8 mouse cellular contexts compared by ENCODE assay signal in genomic region chr13:50829879-50830550, GRCm38 (mm10).
DNase-seq lines count a peak whose midpoint lies in the region; ATAC-seq and TF ChIP-seq lines count a peak whose summit lies in the region.
"Not testable (repeated sequence)": the region's sequence is repeated elsewhere in the genome, so short reads cannot be mapped to it uniquely, and the experiment has no call there.

No protein-coding gene starts in this region.

- not testable (repeated sequence) for H3K4me1 ChIP-seq in CH12.LX (ENCODE audit: control insufficient read depth in 1 of 2, insufficient read depth in 2 of 2); hindbrain, postnatal 0 days (ENCODE audit: insufficient read depth, low read length); neural tube, embryonic 14.5 days (ENCODE audit: control insufficient read depth, insufficient read depth, low read length)

- H3K27me3 ChIP-seq in CH12.LX (replicated peaks); hindbrain, postnatal 0 days (ENCODE audit: insufficient read depth, low read length); neural tube, embryonic 14.5 days (ENCODE audit: control insufficient read depth, insufficient read depth, low read length): not testable (repeated sequence)

- in situ Hi-C loops in CH12.LX (cut with MboI; ENCODE audit: low pct_ligation_motif_present, low pct_unique_long_range_greater_than_20kb, low sequenced_read_pairs): not testable (repeated sequence)

- not testable (repeated sequence) for H3K4me2 ChIP-seq in CH12.LX (ENCODE audit: insufficient read depth, low read depth, poor library complexity, severe bottlenecking); hindbrain, postnatal 0 days (ENCODE audit: low read depth, low read length); neural tube, embryonic 14.5 days (ENCODE audit: low read depth, low read length)

- not testable (repeated sequence) for TF ChIP-seq POLR2A in CH12.LX (IDR thresholded peaks at IDR 0.05; ENCODE audit: low read depth, low read length)

- TF ChIP-seq RAD21 in CH12.LX (IDR thresholded peaks at IDR 0.05; ENCODE audit: low read depth, low read length): peak; percentile 51

- not testable (repeated sequence) for H3K36me3 ChIP-seq in CH12.LX (replicated peaks in 1 of 2; ENCODE audit: control insufficient read depth in 1 of 2, insufficient read depth in 1 of 2, low read length in 1 of 2); hindbrain, postnatal 0 days (ENCODE audit: insufficient read depth, low read length); neural tube, embryonic 14.5 days (ENCODE audit: control insufficient read depth, insufficient read depth, low read length)

- H3K9ac ChIP-seq in CH12.LX (ENCODE audit: insufficient read depth, low read depth); hindbrain, postnatal 0 days (replicated peaks; ENCODE audit: low read length); neural tube, embryonic 14.5 days (replicated peaks; ENCODE audit: low read depth, low read length): not testable (repeated sequence)

- not testable (repeated sequence) for DNase-seq in CH12.LX (ENCODE audit: extremely low read depth)
- peak; percentile 37 for DNase-seq in brain, adult 2 months (ENCODE audit: low read depth, low spot score)
- peak; percentile 4 for DNase-seq in embryo, embryonic 11.5 days (ENCODE audit: low read depth, low spot score)
- peak; percentile 55 for DNase-seq in hindbrain, postnatal 0 days (ENCODE audit: low spot score)
- DNase-seq in layer of hippocampus, adult 2 months (ENCODE audit: low spot score in 2 of 2): peak in 1 of 2 experiments; percentile 7

- H3K79me2 ChIP-seq in CH12.LX (replicated peaks; ENCODE audit: control insufficient read depth, extremely low read depth, insufficient read depth, poor library complexity, severe bottlenecking): not testable (repeated sequence)

- dilution Hi-C loops in CH12.LX (cut with MboI; ENCODE audit: extremely low pct_ligation_motif_present, extremely low pct_unique_long_range_greater_than_20kb, low sequenced_read_pairs): not testable (repeated sequence)

- peak; percentile 89 for ATAC-seq in frontal cortex, adult (ENCODE audit: low TSS enrichment)
- ATAC-seq in hindbrain, postnatal 0 days: peak; percentile 78
- 0 out of 2 replicates have a peak, but pooled peaks have one; percentile 57 for ATAC-seq in megakaryocyte-erythroid progenitor cell, adult 5-6 weeks (replicated peaks; ENCODE audit: low FRiP score, low TSS enrichment, poor library complexity, severe bottlenecking)
- ATAC-seq in neural tube, embryonic 14.5 days (ENCODE audit: low read depth): peak; percentile 92

- H3K4me3 ChIP-seq in CH12.LX (replicated peaks in 1 of 3; ENCODE audit: low read depth in 2 of 3, low read length in 2 of 3, poor library complexity in 1 of 3); hindbrain, postnatal 0 days (ENCODE audit: low read length); layer of hippocampus, adult 2 months; neural tube, embryonic 14.5 days (ENCODE audit: low read depth, low read length): not testable (repeated sequence)

- TF ChIP-seq EP300 in CH12.LX (IDR thresholded peaks at IDR 0.05; ENCODE audit: low read length): not testable (repeated sequence)

- TF ChIP-seq CTCF in CH12.LX (conservative IDR thresholded peaks at IDR 0.05 in 1 of 2, IDR thresholded peaks at IDR 0.05 in 1 of 2; ENCODE audit: low read depth in 2 of 2, low read length in 2 of 2): peak; percentile 12 to 48; a peak in 2 of 4 replicates
- TF ChIP-seq CTCF in hindbrain, postnatal 0 days (IDR thresholded peaks at IDR 0.05; ENCODE audit: low read depth): peak; percentile 56
- TF ChIP-seq CTCF in layer of hippocampus, adult 2 months (conservative IDR thresholded peaks at IDR 0.05): peak; percentile 66

- 19% methylated on average over 4 of the region's 5 CpGs for WGBS in hindbrain, postnatal 0 days
- 21% methylated on average over 4 of the region's 5 CpGs for WGBS in neural tube, embryonic 14.5 days

- not testable (repeated sequence) for H3K27ac ChIP-seq in CH12.LX (ENCODE audit: insufficient read depth, low read depth); hindbrain, postnatal 0 days; layer of hippocampus, adult 2 months; neural tube, embryonic 14.5 days (ENCODE audit: low read depth, low read length)

- H3K9me3 ChIP-seq in CH12.LX (replicated peaks; ENCODE audit: low read length); hindbrain, postnatal 0 days (ENCODE audit: low read length); neural tube, embryonic 14.5 days (ENCODE audit: control insufficient read depth, low read length): not testable (repeated sequence)

TF ChIP-seq in CH12.LX, 34 proteins besides CTCF, POLR2A, EP300 and RAD21:
- peak; percentile 37 for TF ChIP-seq SMC3 (IDR thresholded peaks at IDR 0.05; ENCODE audit: low read depth, low read length)
